Mouse (Mus musculus) testis, adult 2 months (tissue): ENCODE results near the gene Gng7. TPM values are rescaled to one million over a fixed set of nuclear protein-coding genes. Genes with fewer than 3 reads are reported as not detected.
A peak's percentile ranks its signal among the peaks of the same experiment; 100 is the strongest.

Source experiments
- H3K27ac ChIP-seq: fragments of 200-500 bp; 2 replicates; pipeline ENCODE4 v1.5.1; 2012; ENCODE audit warnings: low read depth, low read length; ENCODE audit not compliant: control insufficient read depth, insufficient read depth
- H3K27me3 ChIP-seq: fragments of 200-500 bp; 2 replicates; pipeline ENCODE4 v1.6.1; 2012; ENCODE audit warnings: mild to moderate bottlenecking, low read length, moderate library complexity; ENCODE audit not compliant: control insufficient read depth, insufficient read depth
- H3K36me3 ChIP-seq: fragments of 200-500 bp; 2 replicates; pipeline ENCODE4 v1.6.1; 2012; ENCODE audit warnings: mild to moderate bottlenecking, low read length; ENCODE audit not compliant: control insufficient read depth, insufficient read depth
- H3K4me1 ChIP-seq: fragments of 200-500 bp; 2 replicates; pipeline ENCODE4 v1.6.1; 2012; ENCODE audit warnings: low read length; ENCODE audit not compliant: control insufficient read depth, insufficient read depth
- H3K4me3 ChIP-seq: fragments of 200-500 bp; 2 replicates; pipeline ENCODE4 v1.5.1; 2012; ENCODE audit warnings: low read depth, mild to moderate bottlenecking, low read length, moderate library complexity, mixed read lengths; ENCODE audit not compliant: control insufficient read depth
- CTCF ChIP-seq: fragments of 200-500 bp; IDR thresholded peaks from 2 replicates; pipeline ENCODE4 v1.5.1; 2012; ENCODE audit warnings: low read depth, mild to moderate bottlenecking, inconsistent platforms, low read length, moderate library complexity; ENCODE audit not compliant: control insufficient read depth, insufficient read depth, insufficient replicate concordance
- POLR2A ChIP-seq: fragments of 200-500 bp; IDR thresholded peaks from 2 replicates; pipeline ENCODE4 v1.6.1; 2012; ENCODE audit warnings: low read depth, mild to moderate bottlenecking, inconsistent platforms, low read length, moderate library complexity; ENCODE audit not compliant: control insufficient read depth
- polyA plus RNA-seq: library from polyadenylated mRNA; depleted of rRNA; stranded (reverse); fragments of >200 nt; gene quantifications from 2 replicates; pipeline ENCODE4 v1.2.3, GENCODE M21; 2012

Gng7 gene
- polyA plus RNA-seq, 1 experiment, result 1.0 TPM

GRCm38 (mm10) chr10:80914253-80914656, 100.5 kb downstream of the Gng7 start:
- H3K36me3 ChIP-seq, result no peaks in the 10 kb centered on the region
- H3K27ac ChIP-seq, result no peak overlapping the region
- H3K27me3 ChIP-seq, result no peaks in the 10 kb centered on the region
- no peak for TF ChIP-seq POLR2A
- H3K4me3 ChIP-seq, result no peak overlapping the region
- peaks cover 4% of the 10 kb centered on the region for H3K4me1 ChIP-seq

GRCm38 (mm10) chr10:80913364-80914011, 101.3 kb downstream of the Gng7 start:
- Histone ChIP-seq H3K27me3 (no peaks in the 10 kb centered on the region), H3K27ac (no peak overlapping the region), H3K4me3 (no peak overlapping the region), H3K36me3 (no peaks in the 10 kb centered on the region), H3K4me1 (peaks cover 4% of the 10 kb centered on the region)
- no peak for TF ChIP-seq POLR2A
- TF ChIP-seq CTCF, result no peak

DNA sequence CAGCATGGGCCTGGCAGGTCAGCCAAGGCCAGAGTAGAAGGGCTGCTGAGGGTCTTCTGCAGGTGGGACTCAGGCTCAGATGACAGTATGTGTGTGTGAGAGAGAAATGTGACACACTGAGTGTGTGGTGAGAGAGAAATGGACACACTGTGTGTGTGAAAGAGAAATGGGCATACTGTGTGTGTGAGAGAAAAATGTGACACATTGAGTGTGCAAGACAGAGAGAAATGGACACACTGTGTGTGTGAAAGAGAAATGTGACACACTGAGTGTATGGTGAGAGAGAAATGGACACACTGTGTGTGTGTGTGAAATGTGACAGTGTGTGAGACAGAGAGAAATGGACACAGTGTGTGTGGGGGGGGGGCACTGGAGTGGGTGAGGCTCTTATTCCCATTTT, 102.9 kb downstream of the Gng7 start:
- H3K27me3 ChIP-seq, result no peaks in the 10 kb centered on the region
- H3K4me1 ChIP-seq, result peaks cover 3% of the 10 kb centered on the region; the same call in 1 of the 2 replicates
- no peaks in the 10 kb centered on the region for H3K36me3 ChIP-seq
- TF ChIP-seq POLR2A, result no peak
- no peak overlapping the region for H3K27ac ChIP-seq
- H3K4me3 ChIP-seq, result no peak overlapping the region

DNA sequence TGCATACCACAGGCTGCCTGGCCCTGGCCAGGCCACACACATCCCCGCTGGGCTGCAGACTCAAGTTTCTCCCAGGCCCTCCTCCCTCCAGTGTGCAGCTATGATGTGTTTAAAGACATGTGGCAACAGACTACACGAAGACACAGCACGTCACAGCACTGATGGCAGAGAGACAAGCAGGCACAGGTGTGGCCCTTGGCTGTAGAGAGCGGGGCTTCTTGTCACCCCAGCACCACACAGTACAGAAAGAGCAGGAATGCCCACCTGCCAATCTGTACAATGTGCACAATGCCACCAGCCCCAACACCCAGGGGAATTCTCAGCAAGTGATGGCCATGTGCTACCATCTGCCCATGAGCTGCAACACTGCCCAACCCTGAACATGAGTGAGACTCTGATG, 103.4 kb downstream of the Gng7 start:
- Histone ChIP-seq H3K4me1 (peaks cover 3% of the 10 kb centered on the region; the same call in 1 of the 2 replicates), H3K4me3 (no peak overlapping the region), H3K27ac (no peak overlapping the region), H3K36me3 (no peaks in the 10 kb centered on the region), H3K27me3 (no peaks in the 10 kb centered on the region)
- TF ChIP-seq CTCF (no peak), POLR2A (no peak)

GRCm38 (mm10) chr10:80909375-80910162, 105.2 kb downstream of the Gng7 start:
- H3K4me1 ChIP-seq, result peaks cover 5% of the 10 kb centered on the region; the same call in 1 of the 2 replicates
- H3K27ac ChIP-seq, result no peak overlapping the region
- TF ChIP-seq POLR2A, result no peak
- no peaks in the 10 kb centered on the region for H3K36me3 ChIP-seq
- no peak overlapping the region; the same call in 1 of the 2 replicates for H3K4me3 ChIP-seq
- H3K27me3 ChIP-seq, result no peaks in the 10 kb centered on the region

- H3K4me3 ChIP-seq, result peak overlapping the region; percentile 87
- H3K4me1 ChIP-seq, result peaks cover 13% of the 10 kb centered on the region
- no peaks in the 10 kb centered on the region for H3K27me3 ChIP-seq
- TF ChIP-seq CTCF, result no peak
- TF ChIP-seq POLR2A, result no peak
- H3K27ac ChIP-seq, result no peak overlapping the region
- no peaks in the 10 kb centered on the region for H3K36me3 ChIP-seq
Observed at GRCm38 (mm10) chr10:80904709-80905108, 110.0 kb downstream of the Gng7 start.

DNA sequence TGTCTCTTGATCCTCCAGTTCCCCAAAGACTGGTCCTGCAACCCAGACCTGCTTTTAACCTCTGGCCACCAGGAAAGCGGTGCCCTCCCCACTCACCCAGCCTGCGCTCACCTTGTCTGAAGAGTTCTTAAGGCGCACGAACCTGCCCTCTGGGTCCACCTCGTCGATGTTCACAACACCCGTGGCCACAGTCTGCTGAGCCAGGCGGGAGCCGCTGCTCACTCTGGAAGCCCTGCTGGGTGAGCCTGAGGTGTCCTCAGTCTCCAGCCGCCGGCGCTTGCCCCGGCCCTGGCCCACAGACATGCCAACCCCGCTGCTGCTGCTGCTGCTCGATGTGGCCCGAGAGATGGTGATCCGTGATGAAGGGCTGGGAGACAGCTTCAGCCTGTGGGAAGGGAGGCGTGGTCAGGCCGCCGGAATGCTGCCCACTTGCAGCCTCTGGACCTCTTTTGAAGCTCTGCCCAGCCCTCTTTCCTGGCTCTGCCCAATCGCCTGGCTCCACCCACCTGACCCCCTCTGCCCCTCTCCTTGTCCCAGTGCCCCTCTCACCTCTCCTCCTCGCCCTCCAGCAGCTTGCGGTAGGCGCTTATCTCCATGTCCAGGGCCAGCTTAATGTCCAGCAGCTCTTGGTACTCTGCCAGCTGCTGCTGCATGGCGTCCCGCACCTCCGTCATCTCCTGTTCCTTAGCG, 110.6 kb downstream of the Gng7 start:
- Histone ChIP-seq H3K4me1 (peaks cover 15% of the 10 kb centered on the region), H3K27me3 (no peaks in the 10 kb centered on the region), H3K27ac (no peak overlapping the region), H3K36me3 (no peaks in the 10 kb centered on the region), H3K4me3 (peak overlapping the region; percentile 87)
- TF ChIP-seq POLR2A (no peak), CTCF (no peak)
